Mouse (Mus musculus) C2C12 (cell line): Measurements from ENCODE around the gene Cks1b. TPM values are rescaled to one million over a fixed set of nuclear protein-coding genes. Genes with fewer than 3 reads are reported as not detected.
"Not testable (repeated sequence)": the region's sequence is repeated elsewhere in the genome, so short reads cannot be mapped to it uniquely, and the experiment has no call there.

Source experiments
- H3K27me3 ChIP-seq: one replicate; pipeline ENCODE4 v1.6.1; 2011; ENCODE audit not compliant: control insufficient read depth, insufficient read depth, insufficient read length
- H3K36me3 ChIP-seq: one replicate; pipeline ENCODE4 v1.6.1; 2011; ENCODE audit not compliant: control insufficient read depth, insufficient read depth
- H3K4me3 ChIP-seq: one replicate; pipeline ENCODE4 v1.5.1; 2011; ENCODE audit warnings: mild to moderate bottlenecking, control low read depth; ENCODE audit not compliant: poor library complexity, insufficient read depth, severe bottlenecking
- H3K79me2 ChIP-seq: one replicate; pipeline ENCODE4 v1.6.1; 2011; ENCODE audit not compliant: control insufficient read depth, insufficient read depth
- H3K79me3 ChIP-seq: one replicate; pipeline ENCODE4 v1.6.1; 2011; ENCODE audit warnings: low read depth, control low read depth
- H3ac ChIP-seq: one replicate; pipeline ENCODE3; 2011; ENCODE audit warnings: low read depth; ENCODE audit not compliant: control insufficient read depth, insufficient read length
- CEBPB ChIP-seq: IDR thresholded peaks from one replicate; pipeline ENCODE4 v1.6.1; 2011; ENCODE audit warnings: low read depth, mild to moderate bottlenecking, control low read depth, moderate library complexity
- CTCF ChIP-seq: IDR thresholded peaks from one replicate; pipeline ENCODE4 v1.5.1; 2011; ENCODE audit not compliant: control insufficient read depth, insufficient read depth, insufficient read length
- FOSL1 ChIP-seq: IDR thresholded peaks from one replicate; pipeline ENCODE4 v1.8.0; 2011; ENCODE audit warnings: mild to moderate bottlenecking, low read length; ENCODE audit not compliant: poor library complexity, insufficient read depth, severe bottlenecking
- MAX ChIP-seq: IDR thresholded peaks from one replicate; pipeline ENCODE4 v1.6.1; 2011; ENCODE audit warnings: mild to moderate bottlenecking, control low read depth
- MYOD1 ChIP-seq: IDR thresholded peaks from one replicate; pipeline ENCODE4 v1.6.1; 2011; ENCODE audit warnings: low read depth; ENCODE audit not compliant: control insufficient read depth, insufficient read length
- MYOG ChIP-seq: IDR thresholded peaks from one replicate; pipeline ENCODE4 v1.6.1; 2011; ENCODE audit not compliant: control insufficient read depth, insufficient read length; ENCODE audit errors: extremely low read depth
- USF1 ChIP-seq: IDR thresholded peaks from one replicate; pipeline ENCODE4 v1.6.1; 2011; ENCODE audit warnings: low read depth, mild to moderate bottlenecking, control low read depth, moderate library complexity
- polyA plus RNA-seq: library from polyadenylated mRNA; unstranded; fragments of >200 nt; fragmentation: generic; extraction: Trizol; gene quantifications from one replicate; pipeline ENCODE4 v1.2.1, GENCODE M21; 2012; ENCODE audit warnings: missing spikeins

Cks1b gene
- polyA plus RNA-seq, 1 experiment: 446 TPM

DNA sequence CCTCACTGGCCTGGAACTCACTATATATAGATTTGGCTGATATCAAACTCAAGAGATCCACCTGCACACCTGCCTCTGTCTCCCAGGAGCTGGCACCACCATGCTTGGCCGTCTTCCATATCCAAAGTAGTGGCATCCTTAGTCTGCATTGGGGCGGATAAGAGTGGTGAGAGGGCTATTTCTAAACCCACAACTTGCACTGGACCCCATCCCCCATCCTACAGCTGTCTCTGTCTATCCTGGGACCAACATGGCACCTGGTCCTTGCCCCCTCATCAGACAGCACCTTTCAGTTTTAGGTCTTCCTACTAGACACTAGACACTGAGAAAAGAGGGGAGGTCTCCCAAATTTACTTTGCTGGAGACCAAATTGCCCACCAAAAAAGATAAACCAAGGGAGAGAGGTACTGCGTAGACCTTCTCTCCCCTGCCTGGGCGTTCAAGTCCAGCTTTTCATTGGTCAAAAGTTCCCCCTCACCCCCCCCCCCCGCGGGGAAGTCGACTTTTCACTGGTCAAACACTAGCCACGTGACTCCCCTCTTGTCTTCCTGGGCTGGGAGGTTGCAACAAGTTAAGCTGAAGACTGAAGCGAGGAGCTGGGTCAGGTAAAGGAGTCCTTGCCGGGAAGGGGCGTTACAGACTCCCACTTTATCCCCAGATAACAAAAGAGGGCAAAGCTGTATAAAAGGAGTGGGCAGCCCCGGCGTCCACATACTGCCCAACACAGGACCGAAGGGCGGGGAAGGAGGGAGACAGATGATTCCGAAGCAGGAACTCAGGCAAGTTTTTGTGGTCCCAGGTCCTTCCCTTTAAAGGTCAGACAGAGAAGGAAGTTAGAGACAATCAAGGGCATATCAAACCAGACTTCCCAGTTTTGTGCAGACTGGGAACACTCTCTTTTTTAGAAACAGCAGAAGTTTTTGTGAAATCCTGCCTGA, 18.3 kb upstream of the Cks1b start, which contains the start of gene Pbxip1:
TSS of gene Pbxip1 (plus strand) at position 531 of the 938 bp plus-strand sequence.
- TF ChIP-seq MAX (no peak), FOSL1 (no peak), MYOD1 (peak; percentile 98), CEBPB (no peak), USF1 (peak; percentile 94)
- peak within 1 kb of the TSS; percentile 28 for H3K4me3 ChIP-seq
- H3K36me3 ChIP-seq: peaks cover 23% of the 10 kb centered on the region
- H3ac ChIP-seq: peak within 1 kb of the TSS; percentile 69
- peaks cover 24% of the 10 kb centered on the region for H3K79me3 ChIP-seq
- H3K27me3 ChIP-seq: no peaks in the 10 kb centered on the region
- H3K79me2 ChIP-seq: peaks cover 36% of the 10 kb centered on the region

DNA sequence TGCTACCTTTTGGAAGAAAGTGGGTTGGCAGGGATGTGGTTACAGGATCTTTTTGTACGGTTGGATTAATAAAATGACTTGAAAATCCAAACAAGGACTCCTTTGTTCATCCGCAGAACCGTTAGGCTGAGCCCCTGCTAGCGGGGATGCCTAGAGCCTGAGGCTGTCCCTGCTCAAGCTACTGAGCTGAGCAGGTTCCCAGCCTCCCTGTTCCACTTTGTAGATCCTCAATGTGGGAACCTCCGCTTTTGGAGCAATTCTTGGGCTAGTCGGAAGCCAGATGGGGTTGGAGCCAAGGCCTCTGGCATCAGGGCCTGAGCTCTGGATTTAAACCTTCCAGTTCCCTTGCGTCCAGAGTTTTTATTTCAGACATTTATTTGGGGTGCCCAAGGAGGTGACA, 16.9 kb upstream of the Cks1b start:
- H3K27me3 ChIP-seq: no peaks in the 10 kb centered on the region
- H3K36me3 ChIP-seq: peaks cover 23% of the 10 kb centered on the region
- peaks cover 35% of the 10 kb centered on the region for H3K79me3 ChIP-seq
- peaks cover 48% of the 10 kb centered on the region for H3K79me2 ChIP-seq
- H3ac ChIP-seq: no peak overlapping the region
- no peak overlapping the region for H3K4me3 ChIP-seq
- TF ChIP-seq FOSL1 (no peak), MYOG (no peak), USF1 (no peak), CEBPB (no peak), MAX (no peak), CTCF (no peak), MYOD1 (no peak)

GRCm38 (mm10) chr3:89434532-89434931, 16.3 kb upstream of the Cks1b start:
- H3K79me3 ChIP-seq: peaks cover 35% of the 10 kb centered on the region
- H3K27me3 ChIP-seq: no peaks in the 10 kb centered on the region
- H3K36me3 ChIP-seq: peaks cover 23% of the 10 kb centered on the region
- no peak overlapping the region for H3K4me3 ChIP-seq
- TF ChIP-seq CTCF (no peak), USF1 (no peak), CEBPB (no peak), FOSL1 (no peak), MYOD1 (no peak), MAX (no peak), MYOG (no peak)
- peaks cover 48% of the 10 kb centered on the region for H3K79me2 ChIP-seq
- H3ac ChIP-seq: no peak overlapping the region

DNA sequence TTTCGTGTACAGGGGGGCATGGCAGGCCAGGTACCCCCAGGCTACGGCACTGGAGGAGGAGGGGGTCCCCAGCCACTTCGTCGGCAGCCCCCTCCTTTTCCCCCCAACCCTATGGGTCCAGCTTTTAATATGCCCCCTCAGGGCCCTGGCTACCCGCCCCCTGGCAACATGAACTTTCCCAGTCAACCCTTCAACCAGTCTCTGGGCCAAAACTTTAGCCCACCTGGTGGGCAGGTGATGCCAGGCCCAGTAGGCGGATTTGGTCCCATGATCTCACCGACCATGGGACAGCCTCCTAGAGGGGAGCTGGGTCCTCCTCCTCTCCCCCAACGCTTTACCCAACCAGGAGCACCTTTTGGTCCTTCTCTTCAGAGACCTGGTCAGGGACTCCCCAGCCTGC, 14.4 kb upstream of the Cks1b start:
- Histone ChIP-seq H3K79me3 (peaks cover 33% of the 10 kb centered on the region), H3K27me3 (no peaks in the 10 kb centered on the region), H3K36me3 (peaks cover 30% of the 10 kb centered on the region), H3K4me3 (no peak overlapping the region), H3K79me2 (peaks cover 48% of the 10 kb centered on the region), H3ac (no peak overlapping the region)
- TF ChIP-seq CTCF (no peak), MAX (no peak), CEBPB (no peak), MYOG (no peak), MYOD1 (no peak), FOSL1 (no peak), USF1 (no peak)

GRCm38 (mm10) chr3:89430171-89431159, 12.3 kb upstream of the Cks1b start, which contains the start of gene Pygo2:
Gene Pygo2, plus strand, starts transcription at chr3:89430214.
- Histone ChIP-seq H3K79me2 (peaks cover 48% of the 10 kb centered on the region), H3ac (peak within 1 kb of the TSS; percentile 94), H3K27me3 (no peaks in the 10 kb centered on the region), H3K79me3 (peaks cover 33% of the 10 kb centered on the region), H3K36me3 (peaks cover 49% of the 10 kb centered on the region), H3K4me3 (peak within 1 kb of the TSS; percentile 69)
- TF ChIP-seq MYOG: peak; percentile 14
- TF ChIP-seq CEBPB: no peak

GRCm38 (mm10) chr3:89429021-89429420, 10.8 kb upstream of the Cks1b start:
- peaks cover 51% of the 10 kb centered on the region for H3K79me2 ChIP-seq
- not testable (repeated sequence) for H3ac ChIP-seq, H3K27me3 ChIP-seq, H3K4me3 ChIP-seq
- peaks cover 59% of the 10 kb centered on the region for H3K36me3 ChIP-seq
- H3K79me3 ChIP-seq: peaks cover 33% of the 10 kb centered on the region
